Mouse (Mus musculus) right cerebral cortex, postnatal 10 days (tissue): ENCODE measurements around the gene Per1.

Experiments
- DNase-seq, 2 experiments: peaks; one replicate each; pipeline ENCODE4 v3.0.0; 2021; ENCODE audit warnings: low spot score in 2 of 2

Per1 gene

GRCm38 (mm10) chr11:69099177-69099914 lies 4.3 kb downstream of the Per1 start:
- peak; percentile 86 to 89 for DNase-seq

- peak; percentile 96 for DNase-seq
These were observed 4.9 kb downstream of the Per1 start for GRCm38 (mm10) chr11:69099915-69100345.

DNA sequence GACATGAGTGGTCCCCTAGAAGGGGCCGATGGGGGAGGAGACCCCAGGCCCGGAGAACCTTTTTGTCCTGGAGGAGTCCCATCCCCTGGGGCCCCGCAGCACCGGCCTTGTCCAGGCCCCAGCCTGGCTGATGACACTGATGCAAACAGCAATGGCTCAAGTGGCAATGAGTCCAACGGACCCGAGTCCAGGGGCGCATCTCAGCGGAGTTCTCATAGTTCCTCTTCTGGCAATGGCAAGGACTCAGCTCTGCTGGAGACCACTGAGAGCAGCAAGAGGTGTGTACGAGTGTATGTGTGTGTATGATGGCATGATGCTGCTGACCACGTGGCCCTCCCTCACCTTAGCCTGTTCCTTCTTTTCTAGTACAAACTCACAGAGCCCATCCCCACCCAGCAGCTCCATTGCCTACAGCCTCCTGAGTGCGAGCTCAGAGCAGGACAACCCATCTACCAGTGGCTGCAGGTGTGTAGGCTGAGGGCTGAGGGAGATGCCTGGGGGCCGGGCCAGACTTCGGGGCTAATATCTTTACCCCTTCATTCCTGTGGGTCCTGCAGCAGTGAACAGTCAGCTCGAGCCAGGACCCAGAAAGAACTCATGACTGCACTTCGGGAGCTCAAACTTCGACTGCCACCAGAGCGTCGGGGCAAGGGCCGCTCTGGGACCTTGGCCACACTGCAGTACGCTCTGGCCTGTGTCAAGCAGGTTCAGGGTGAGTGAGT lies 5.8 kb downstream of the Per1 start:
- DNase-seq, result peak in 1 of 2 experiments; percentile 65

GRCm38 (mm10) chr11:69101604-69102402 lies 6.8 kb downstream of the Per1 start:
- peak in 1 of 2 experiments; percentile 44 for DNase-seq

- DNase-seq, result no peak
These were observed 7.3 kb downstream of the Per1 start for GRCm38 (mm10) chr11:69102403-69102725.

DNA sequence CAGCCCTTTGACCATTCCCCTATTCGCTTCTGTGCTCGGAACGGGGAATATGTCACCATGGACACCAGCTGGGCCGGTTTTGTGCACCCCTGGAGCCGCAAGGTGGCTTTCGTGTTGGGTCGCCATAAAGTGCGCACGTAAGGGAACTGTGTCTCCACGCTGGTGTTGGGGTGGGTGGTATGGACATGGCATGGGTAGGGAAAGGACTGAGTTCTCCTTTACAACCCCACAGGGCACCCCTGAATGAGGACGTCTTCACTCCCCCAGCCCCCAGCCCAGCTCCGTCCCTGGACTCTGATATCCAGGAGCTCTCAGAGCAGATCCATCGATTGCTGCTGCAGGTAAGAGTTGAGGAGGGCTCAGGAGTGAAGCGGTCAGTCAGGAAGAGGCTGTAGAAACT lies 8.1 kb downstream of the Per1 start:
- DNase-seq, result peak in 1 of 2 experiments; percentile 26

DNA sequence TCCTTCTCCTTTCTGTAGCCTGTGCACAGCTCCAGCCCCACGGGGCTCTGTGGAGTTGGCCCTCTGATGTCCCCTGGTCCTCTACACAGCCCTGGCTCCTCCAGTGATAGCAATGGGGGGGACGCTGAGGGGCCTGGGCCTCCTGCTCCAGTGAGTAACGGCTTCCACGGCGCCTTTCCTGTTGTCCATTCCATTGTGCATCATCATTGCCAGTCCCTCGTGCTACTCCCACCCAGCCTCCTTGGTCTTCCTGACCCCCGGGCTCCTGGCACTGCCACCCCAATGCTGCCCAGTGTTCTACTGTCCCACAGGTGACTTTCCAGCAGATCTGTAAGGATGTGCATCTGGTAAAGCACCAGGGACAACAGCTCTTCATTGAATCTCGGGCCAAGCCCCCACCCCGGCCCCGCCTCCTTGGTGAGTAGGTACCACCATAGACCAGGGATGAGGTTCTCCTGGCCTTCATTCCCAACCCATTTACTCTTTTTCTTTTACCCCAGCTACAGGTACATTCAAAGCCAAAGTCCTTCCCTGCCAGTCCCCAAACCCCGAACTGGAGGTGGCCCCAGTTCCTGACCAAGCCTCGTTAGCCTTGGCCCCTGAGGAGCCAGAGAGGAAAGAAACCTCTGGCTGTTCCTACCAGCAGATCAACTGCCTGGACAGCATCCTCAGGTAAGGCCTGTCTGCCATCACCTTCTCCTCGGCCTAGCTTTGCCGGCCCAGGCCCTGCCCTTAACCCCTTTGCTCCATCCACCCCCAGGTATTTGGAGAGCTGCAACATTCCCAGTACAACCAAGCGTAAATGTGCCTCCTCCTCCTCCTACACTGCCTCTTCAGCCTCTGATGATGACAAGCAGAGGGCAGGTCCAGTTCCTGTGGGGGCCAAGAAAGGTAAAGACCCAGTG lies 8.8 kb downstream of the Per1 start:
- DNase-seq, result peak in 1 of 2 experiments; percentile 29

- peak in 1 of 2 experiments; percentile 21 for DNase-seq
These were observed 9.5 kb downstream of the Per1 start for GRCm38 (mm10) chr11:69104487-69104886.

GRCm38 (mm10) chr11:69105227-69105626 lies 10.2 kb downstream of the Per1 start:
- DNase-seq, result peak in 1 of 2 experiments; percentile 19

GRCm38 (mm10) chr11:69105796-69106195 lies 10.8 kb downstream of the Per1 start:
- peak in 1 of 2 experiments; percentile 30 for DNase-seq

- no peak for DNase-seq
These were observed 11.3 kb downstream of the Per1 start for GRCm38 (mm10) chr11:69106299-69106698.

GRCm38 (mm10) chr11:69106842-69107241 lies 11.8 kb downstream of the Per1 start:
- no peak for DNase-seq

DNA sequence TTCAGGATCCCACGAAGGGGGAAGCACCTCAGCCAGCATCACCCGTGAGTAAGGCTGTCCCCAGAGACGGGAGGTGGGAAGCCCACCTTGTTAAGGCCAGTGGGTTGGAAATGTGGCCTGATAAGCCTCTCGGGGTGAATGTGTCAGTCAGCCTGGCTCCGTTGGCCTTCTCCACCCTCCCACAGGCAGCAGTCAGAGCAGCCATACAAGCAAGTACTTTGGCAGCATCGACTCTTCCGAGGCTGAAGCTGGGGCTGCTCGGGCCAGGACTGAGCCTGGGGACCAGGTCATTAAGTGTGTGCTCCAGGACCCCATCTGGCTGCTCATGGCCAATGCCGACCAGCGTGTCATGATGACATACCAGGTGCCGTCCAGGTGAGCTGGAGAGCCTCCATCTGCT lies 12.7 kb downstream of the Per1 start:
- peak in 1 of 2 experiments; percentile 36 for DNase-seq

GRCm38 (mm10) chr11:69108223-69108622 lies 13.2 kb downstream of the Per1 start:
- DNase-seq, result peak in 1 of 2 experiments; percentile 28

GRCm38 (mm10) chr11:69109032-69109900 lies 14.2 kb downstream of the Per1 start:
- DNase-seq, result peak in 1 of 2 experiments; percentile 42

DNA sequence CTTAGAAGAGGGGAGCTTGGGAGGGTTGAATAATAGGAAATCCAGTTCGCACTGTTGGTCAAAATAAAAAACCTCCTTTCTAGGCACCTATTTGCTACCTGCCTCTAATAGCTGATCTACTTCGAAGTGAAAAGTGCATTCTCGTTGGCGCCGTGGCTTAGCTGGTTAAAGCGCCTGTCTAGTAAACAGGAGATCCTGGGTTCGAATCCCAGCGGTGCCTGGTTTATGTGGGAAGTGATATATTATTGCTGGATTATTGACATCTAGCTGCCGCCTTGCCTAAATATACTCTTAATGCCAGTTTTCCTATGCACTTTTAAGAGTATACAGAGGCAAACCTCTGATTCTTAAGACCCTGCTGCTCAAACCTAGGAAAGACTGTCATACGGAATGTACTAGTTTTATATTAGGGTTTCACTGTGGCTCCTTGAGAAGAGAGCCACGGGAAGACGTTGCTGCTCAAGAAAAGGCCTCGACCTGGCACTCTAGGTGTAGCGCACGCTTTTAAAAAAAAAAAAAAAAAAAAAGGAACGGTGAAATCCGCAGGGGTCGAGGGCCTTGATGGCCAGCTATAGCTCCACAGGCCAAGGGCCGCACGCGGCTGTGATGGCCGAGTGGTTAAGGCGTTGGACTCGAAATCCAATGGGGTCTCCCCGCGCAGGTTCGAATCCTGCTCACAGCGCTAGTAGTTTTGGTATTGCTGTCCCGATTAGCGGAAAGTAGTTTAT lies 15.5 kb downstream of the Per1 start:
- peak; percentile 91 to 95 for DNase-seq

DNA sequence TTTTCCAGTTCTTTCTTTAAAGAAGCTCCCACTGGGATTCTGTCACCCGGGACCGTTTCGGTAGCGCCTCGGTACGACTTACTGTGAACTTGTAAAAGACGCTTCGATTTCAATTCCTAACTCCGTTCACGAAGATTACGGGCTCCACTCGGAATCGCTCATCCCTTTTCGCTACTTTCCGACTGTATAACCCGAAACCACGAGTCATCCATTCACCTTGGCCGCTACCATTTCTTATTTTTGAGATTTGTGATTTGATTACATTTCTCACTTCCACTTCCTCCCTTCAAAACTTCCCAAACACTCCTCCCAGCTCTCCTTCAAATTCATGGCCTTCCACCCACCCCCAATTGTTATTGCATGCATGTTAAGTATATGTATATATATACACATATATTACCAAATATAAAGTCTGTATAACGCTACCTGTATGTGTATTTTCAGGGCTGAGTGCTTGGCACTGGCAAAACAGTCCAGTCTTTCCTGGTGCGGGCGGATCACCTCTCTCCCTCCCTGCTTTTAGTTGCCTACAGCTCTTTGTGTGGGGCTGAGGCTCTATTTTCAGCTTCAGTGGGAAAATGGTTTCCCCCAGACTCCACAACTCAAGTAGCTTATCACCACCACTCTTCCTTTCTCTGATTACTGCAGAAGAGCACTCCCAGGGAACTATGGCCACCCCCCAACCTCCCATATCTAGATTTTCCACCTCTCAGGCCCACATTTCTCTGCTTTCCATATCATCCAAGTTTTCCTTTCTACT lies 16.2 kb downstream of the Per1 start:
- DNase-seq, result no peak

- DNase-seq, result peak in 1 of 2 experiments; percentile 60
These were observed 16.8 kb downstream of the Per1 start for GRCm38 (mm10) chr11:69111865-69112264.

DNA sequence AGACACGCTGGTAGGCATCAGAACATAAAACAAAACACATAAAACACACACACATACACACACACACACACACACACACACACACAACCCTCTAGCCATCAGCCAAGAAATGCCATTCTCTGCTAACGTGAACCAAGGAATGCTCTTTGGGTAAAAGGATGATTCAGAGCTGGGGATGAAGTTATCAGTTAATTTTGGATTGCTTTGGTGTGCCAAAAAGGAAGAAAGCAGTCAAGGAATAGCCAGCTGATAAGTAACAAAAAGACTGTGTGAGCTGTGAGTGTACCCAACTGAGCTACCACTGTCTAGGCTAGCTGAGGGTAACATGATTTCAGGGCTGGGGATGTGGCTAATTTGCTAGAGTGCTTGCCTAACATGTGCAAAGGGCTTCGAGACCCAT lies 19.0 kb downstream of the Per1 start:
- no peak for DNase-seq
